Mouse (Mus musculus) layer of hippocampus, postnatal 36 days (tissue): ENCODE data around the gene Mettl25. TPM values are rescaled to one million over a fixed set of nuclear protein-coding genes. Genes with fewer than 3 reads are reported as not detected.

ENCODE experiments used
- DNase-seq, 2 experiments: peaks; one replicate each; pipeline ENCODE4 v3.0.0; 2022
- total RNA-seq, 2 experiments: library from RNA; stranded (reverse); gene quantifications; 2 replicates each; pipeline ENCODE4 v1.2.3; 2021

Mettl25 gene
- total RNA-seq, 2 experiments from 2014 or later, result 6.2 to 7.7 TPM

- no peak for DNase-seq
These were observed 87.2 kb downstream of the Mettl25 start for GRCm38 (mm10) chr10:105753831-105754605.

GRCm38 (mm10) chr10:105746019-105746418, 95.2 kb downstream of the Mettl25 start:
- DNase-seq, result no peak

DNA sequence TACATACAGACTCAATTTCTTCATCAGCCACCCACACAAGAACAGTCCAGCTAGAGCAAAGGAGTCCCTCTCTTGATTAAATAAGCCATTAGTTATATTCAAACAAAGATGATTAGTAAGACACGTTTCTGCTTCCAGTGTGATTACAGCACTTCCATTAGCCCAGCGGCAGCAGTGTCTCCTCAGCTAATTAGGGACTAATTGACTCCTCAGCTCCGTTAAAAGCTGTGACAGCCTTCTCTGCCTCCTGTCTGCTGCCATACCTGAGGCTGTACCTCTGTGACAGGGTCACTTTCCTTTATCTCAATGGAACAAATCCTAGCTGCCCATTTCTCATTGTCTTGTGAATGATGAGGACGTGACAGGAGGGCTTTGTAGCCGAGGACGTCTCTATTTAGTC, 99.4 kb downstream of the Mettl25 start:
- no peak for DNase-seq

GRCm38 (mm10) chr10:105738942-105739341, 102.2 kb downstream of the Mettl25 start:
- no peak for DNase-seq

DNA sequence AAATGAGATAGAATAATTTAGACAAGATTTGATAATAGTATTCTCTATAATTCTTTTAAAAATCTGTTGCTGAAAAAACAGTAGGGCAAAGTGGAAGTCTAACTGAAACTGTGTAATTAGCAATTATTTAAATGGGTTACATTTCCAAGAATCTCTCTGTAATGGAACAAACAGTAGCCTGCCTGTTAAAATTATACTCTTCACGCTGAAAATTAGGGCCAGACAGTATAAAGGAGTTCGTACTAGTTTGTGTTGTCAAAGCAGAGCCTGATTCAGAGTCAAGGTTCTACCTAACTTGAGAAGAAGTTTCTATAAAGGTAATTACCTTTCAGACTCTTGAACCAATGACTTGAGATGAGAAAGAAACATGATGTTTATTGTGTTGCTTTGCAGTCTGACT, 113.4 kb downstream of the Mettl25 start:
- no peak for DNase-seq

DNA sequence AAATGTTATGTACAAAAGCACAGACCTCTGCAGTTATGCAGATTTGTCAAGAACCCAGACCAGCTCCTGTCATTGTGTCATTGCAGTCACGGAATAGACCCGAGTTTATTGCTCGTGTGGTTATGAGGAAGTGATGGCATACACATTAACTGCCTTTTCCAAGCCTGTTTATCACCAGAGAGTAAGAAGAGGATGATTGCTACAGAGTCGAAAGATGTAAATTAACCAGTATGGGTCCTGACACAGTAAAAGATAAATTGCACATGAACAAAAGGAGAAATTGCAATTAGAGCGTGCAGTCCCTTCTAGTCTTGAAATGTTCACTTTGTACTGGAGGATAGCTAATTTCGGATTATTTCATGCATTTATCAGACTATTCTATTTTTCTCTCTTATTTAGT, 113.8 kb downstream of the Mettl25 start:
- DNase-seq, result no peak

GRCm38 (mm10) chr10:105714844-105715243, 126.3 kb downstream of the Mettl25 start:
- no peak for DNase-seq

DNA sequence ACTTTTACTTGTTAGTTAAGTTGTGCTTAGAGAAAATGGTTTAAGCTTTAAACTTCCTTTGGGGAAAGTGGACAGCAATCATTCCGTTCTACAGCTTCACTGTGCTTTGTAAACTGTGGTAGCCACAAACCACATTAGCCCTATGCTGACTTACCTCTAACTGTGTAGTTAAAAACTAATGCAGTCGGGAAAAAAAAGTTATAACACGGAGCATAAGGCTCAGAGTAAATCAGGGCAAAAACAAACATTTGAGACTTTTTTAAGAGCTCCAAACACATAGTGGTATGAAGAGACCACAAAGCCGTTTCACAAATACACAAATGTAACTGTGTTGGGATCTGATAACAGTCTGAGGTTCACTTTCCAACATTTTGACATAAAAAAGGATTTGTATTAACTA, 126.8 kb downstream of the Mettl25 start:
- no peak for DNase-seq

DNA sequence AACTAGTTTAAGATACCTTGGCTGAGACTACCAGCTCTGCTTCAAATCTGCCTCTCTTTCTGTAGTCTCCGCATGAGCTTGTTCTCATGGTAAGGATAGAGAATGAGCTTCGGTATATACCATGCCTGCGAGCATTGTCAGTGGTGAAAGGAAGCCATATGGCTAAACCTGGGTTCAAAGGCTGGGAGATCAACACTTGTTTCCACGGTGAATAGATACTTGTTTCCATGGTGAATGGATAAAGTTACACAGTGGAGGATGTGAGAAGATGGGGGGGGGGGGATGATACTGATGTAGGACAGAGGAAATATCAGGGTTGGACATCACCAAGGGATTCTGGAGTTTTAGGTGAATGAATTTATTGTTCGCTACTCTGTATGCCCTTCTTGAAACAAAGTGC, 128.0 kb downstream of the Mettl25 start:
- no peak for DNase-seq

Other genes with a start within 250 kb of the Mettl25 start
- gene Ccdc59, start 313 bp downstream of the Mettl25 start, total RNA-seq, result 10 to 100 TPM; 17.0 to 22.6 TPM